Mouse (Mus musculus) CH12.LX (cell line): ENCODE measurements at regions not wholly inside any gene's neighbourhood (a gene's known extent, or its start where the extent isn't known, plus 50 kb on each side); places are given as distances from the start of the nearest gene placed in this dataset.

Experiments
- DNase-seq: peaks from one replicate; pipeline ENCODE4 v3.0.0-alpha.2; 2013; ENCODE audit errors: extremely low read depth
- H3K27ac ChIP-seq: 2 replicates; pipeline ENCODE4 v1.5.1; 2012; ENCODE audit warnings: low read depth, mild to moderate bottlenecking, control low read depth, moderate library complexity; ENCODE audit not compliant: insufficient read depth
- H3K27me3 ChIP-seq: replicated peaks from 2 replicates; pipeline ENCODE3; 2012; ENCODE audit warnings: inconsistent platforms
- H3K36me3 ChIP-seq, 2 experiments: replicated peaks in 1 of 2; 2 replicates each; pipeline versions ENCODE3 to v1.6.1; 2012; ENCODE audit warnings: inconsistent platforms in 1 of 2, low read length in 1 of 2, mild to moderate bottlenecking in 1 of 2, mixed read lengths in 1 of 2, moderate library complexity in 1 of 2; ENCODE audit not compliant: control insufficient read depth in 1 of 2, insufficient read depth in 1 of 2
- H3K4me1 ChIP-seq, 2 experiments: 2 replicates each; pipeline ENCODE4 v1.6.1; 2012; ENCODE audit warnings: inconsistent platforms in 1 of 2, moderate library complexity in 1 of 2; ENCODE audit not compliant: insufficient read depth in 2 of 2, control insufficient read depth in 1 of 2
- H3K4me2 ChIP-seq: 2 replicates; pipeline ENCODE4 v1.6.1; 2012; ENCODE audit warnings: low read depth, mild to moderate bottlenecking, control low read depth; ENCODE audit not compliant: poor library complexity, insufficient read depth, severe bottlenecking
- H3K4me3 ChIP-seq, 3 experiments: fragments of 150-350 bp in 1 of 3; sonication (generic) in 1 of 3; replicated peaks in 1 of 3; 2 replicates each; pipeline versions ENCODE3 to v1.5.1; 2011 to 2012; ENCODE audit warnings: low read depth in 2 of 3, low read length in 2 of 3, mild to moderate bottlenecking in 2 of 3, moderate library complexity in 2 of 3, control low read depth in 1 of 3, improper control_type of control experiment in 1 of 3, inconsistent platforms in 1 of 3, mixed read lengths in 1 of 3; ENCODE audit not compliant: poor library complexity in 1 of 3
- H3K79me2 ChIP-seq: replicated peaks from 2 replicates; pipeline ENCODE4 v1.6.1; 2012; ENCODE audit warnings: mild to moderate bottlenecking, moderate library complexity; ENCODE audit not compliant: control insufficient read depth, poor library complexity, insufficient read depth, severe bottlenecking; ENCODE audit errors: extremely low read depth
- H3K9ac ChIP-seq: 2 replicates; pipeline ENCODE4 v1.6.1; 2012; ENCODE audit warnings: low read depth, mild to moderate bottlenecking, control low read depth, moderate library complexity; ENCODE audit not compliant: insufficient read depth
- H3K9me3 ChIP-seq: replicated peaks from 2 replicates; pipeline ENCODE3; 2012; ENCODE audit warnings: low read length, inconsistent platforms, mixed read lengths
- BHLHE40 ChIP-seq: IDR thresholded peaks from 2 replicates; pipeline ENCODE4 v1.6.1; 2011; ENCODE audit warnings: mild to moderate bottlenecking, low read depth, low read length, improper control_type of control experiment
- CHD1 ChIP-seq: IDR thresholded peaks from 2 replicates; pipeline ENCODE4 v1.6.1; 2012; ENCODE audit warnings: low read depth, low read length, improper control_type of control experiment, inconsistent platforms
- E2F4 ChIP-seq: IDR thresholded peaks from 2 replicates; pipeline ENCODE4 v1.6.1; 2011; ENCODE audit warnings: low read depth, low read length, improper control_type of control experiment; ENCODE audit not compliant: insufficient replicate concordance
- ELF1 ChIP-seq: IDR thresholded peaks from 2 replicates; pipeline ENCODE4 v1.6.1; 2014; ENCODE audit warnings: low read depth, mild to moderate bottlenecking, inconsistent platforms, low read length, improper control_type of control experiment
- EP300 ChIP-seq: IDR thresholded peaks from 2 replicates; pipeline ENCODE4 v1.6.1; 2011; ENCODE audit warnings: low read length, improper control_type of control experiment
- IRF4 ChIP-seq: IDR thresholded peaks from 2 replicates; pipeline ENCODE4 v1.6.1; 2014; ENCODE audit warnings: low read depth, mild to moderate bottlenecking, inconsistent platforms, low read length, improper control_type of control experiment
- JUND ChIP-seq: conservative IDR thresholded peaks from 2 replicates; pipeline ENCODE4 v1.6.1; 2011; ENCODE audit warnings: low read depth, low read length, improper control_type of control experiment
- MAFK ChIP-seq: IDR thresholded peaks from 2 replicates; pipeline ENCODE4 v1.6.1; 2011; ENCODE audit warnings: low read length, improper control_type of control experiment; ENCODE audit not compliant: insufficient replicate concordance
- MAX ChIP-seq: IDR thresholded peaks from 2 replicates; pipeline ENCODE4 v1.6.1; 2011; ENCODE audit warnings: low read length, improper control_type of control experiment
- MAZ ChIP-seq: IDR thresholded peaks from 2 replicates; pipeline ENCODE4 v1.6.1; 2012; ENCODE audit warnings: low read depth, mild to moderate bottlenecking, inconsistent platforms, low read length, improper control_type of control experiment, moderate library complexity
- MYC ChIP-seq: IDR thresholded peaks from 2 replicates; pipeline ENCODE4 v1.6.1; 2011; ENCODE audit warnings: low read depth, mild to moderate bottlenecking, improper control_type of control experiment, low read length
- POLR2AphosphoS2 ChIP-seq: IDR thresholded peaks from 2 replicates; pipeline ENCODE4 v1.6.1; 2011; ENCODE audit warnings: low read depth, low read length, improper control_type of control experiment
- SIN3A ChIP-seq: IDR thresholded peaks from 2 replicates; pipeline ENCODE4 v1.6.1; 2012; ENCODE audit warnings: low read length, improper control_type of control experiment, inconsistent platforms
- SMC3 ChIP-seq: IDR thresholded peaks from 2 replicates; pipeline ENCODE4 v1.6.1; 2011; ENCODE audit warnings: low read depth, low read length, improper control_type of control experiment
- UBTF ChIP-seq: IDR thresholded peaks from 2 replicates; pipeline ENCODE4 v1.6.1; 2012; ENCODE audit warnings: low read depth, mild to moderate bottlenecking, inconsistent platforms, low read length, improper control_type of control experiment, moderate library complexity
- USF1 ChIP-seq: IDR thresholded peaks from 2 replicates; pipeline ENCODE4 v1.6.1; 2014; ENCODE audit warnings: low read depth, mild to moderate bottlenecking, inconsistent platforms, low read length, improper control_type of control experiment
- USF2 ChIP-seq: conservative IDR thresholded peaks from 2 replicates; pipeline ENCODE4 v1.6.1; 2011; ENCODE audit warnings: low read depth, low read length, improper control_type of control experiment
- ZNF384 ChIP-seq: IDR thresholded peaks from 2 replicates; pipeline ENCODE4 v1.6.1; 2012; ENCODE audit warnings: low read depth, low read length, improper control_type of control experiment, inconsistent platforms
- dilution Hi-C: fragments of 300-500 bp; cut with MboI; formaldehyde crosslinking; loops from 2 replicates; pipeline ENCODE4 v1.14.3; 2020; ENCODE audit warnings: low sequenced_read_pairs; ENCODE audit not compliant: extremely low pct_unique_long_range_greater_than_20kb, extremely low pct_ligation_motif_present
- in situ Hi-C: fragments of 300-500 bp; cut with MboI; formaldehyde crosslinking; loops from 3 replicates; pipeline ENCODE4 v1.14.3; 2019; ENCODE audit warnings: low sequenced_read_pairs, low pct_ligation_motif_present, low pct_unique_long_range_greater_than_20kb, mixed read lengths

- in situ Hi-C loops = no loop called here
- no peaks in the 10 kb centered on the region for H3K79me2 ChIP-seq
- TF ChIP-seq ZNF384 = no peak
- peak; percentile 84 for TF ChIP-seq MAFK
- TF ChIP-seq UBTF = no peak
- TF ChIP-seq, all 38 proteins: peak for 1
- no peak overlapping the region for H3K4me2 ChIP-seq
- H3K27me3 ChIP-seq = no peaks in the 10 kb centered on the region
- no peak overlapping the region for H3K9ac ChIP-seq
- H3K36me3 ChIP-seq = no peaks in the 10 kb centered on the region
- dilution Hi-C loops = no loop called here
- DNase-seq = no peak
- H3K9me3 ChIP-seq = no peaks in the 10 kb centered on the region
- H3K27ac ChIP-seq = no peak overlapping the region
- no peak overlapping the region for H3K4me3 ChIP-seq
- no peaks in the 10 kb centered on the region for H3K4me1 ChIP-seq
Observed at GRCm38 (mm10) chr13:5546011-5546410, 315.3 kb upstream of the Klf6 start.

DNA sequence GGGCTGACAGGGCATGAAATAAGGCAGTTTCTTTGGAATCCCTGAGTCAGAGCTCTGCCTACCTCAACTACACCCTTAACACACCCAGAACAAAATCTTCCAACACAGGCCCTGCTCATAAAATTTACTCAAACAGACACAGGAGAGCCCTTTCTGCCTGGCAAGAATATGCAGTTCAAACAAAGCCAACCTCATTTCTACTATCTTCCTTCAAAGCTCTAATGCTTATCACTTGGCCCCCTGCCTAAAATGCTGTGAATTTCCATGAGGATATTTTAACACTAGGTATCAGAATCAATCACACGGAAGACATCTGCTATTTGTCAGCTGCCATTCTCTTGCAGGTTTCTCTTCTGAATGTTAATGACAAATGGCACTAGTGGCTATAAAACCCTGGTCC, 314.3 kb upstream of the Klf6 start:
- Histone ChIP-seq H3K27me3 (no peaks in the 10 kb centered on the region), H3K4me2 (no peak overlapping the region), H3K9me3 (no peaks in the 10 kb centered on the region), H3K79me2 (no peaks in the 10 kb centered on the region), H3K4me3 (no peak overlapping the region), H3K4me1 (no peaks in the 10 kb centered on the region), H3K36me3 (no peaks in the 10 kb centered on the region), H3K9ac (no peak overlapping the region), H3K27ac (no peak overlapping the region)
- DNase-seq = no peak
- dilution Hi-C loops (no loop called here), in situ Hi-C loops (no loop called here)
- no peak for TF ChIP-seq MAZ
- no peak for TF ChIP-seq IRF4
- TF ChIP-seq MYC = no peak
- TF ChIP-seq ELF1 = no peak
- no peak for TF ChIP-seq MAX
- no peak for TF ChIP-seq E2F4
- no peak for TF ChIP-seq CHD1
- TF ChIP-seq USF2 = no peak
- TF ChIP-seq MAFK = no peak
- no peak for TF ChIP-seq ZNF384
- no peak for TF ChIP-seq EP300
- no peak for TF ChIP-seq SMC3
- TF ChIP-seq BHLHE40 = no peak
- TF ChIP-seq JUND = no peak
- no peak for TF ChIP-seq POLR2AphosphoS2
- TF ChIP-seq SIN3A = no peak
- no peak for TF ChIP-seq USF1
